Mouse (Mus musculus): ENCODE measurements around the gene Apba3.

Gene Apba3

GRCm38 (mm10) chr10:81252424-81253419 lies 14.0 kb upstream of the Apba3 start, which contains the start of gene Matk:
TSS of gene Matk (plus strand) at chr10:81252935.
- peak in 1 of 2 experiments; percentile 18 for DNase-seq

- DNase-seq: no peak
Observed at GRCm38 (mm10) chr10:81254886-81255285, 11.9 kb upstream of the Apba3 start.

- no peak for DNase-seq
Observed at GRCm38 (mm10) chr10:81257158-81258039, 9.4 kb upstream of the Apba3 start.

GRCm38 (mm10) chr10:81259225-81259884 lies 7.4 kb upstream of the Apba3 start:
- no peak for DNase-seq

GRCm38 (mm10) chr10:81261025-81261424 lies 5.7 kb upstream of the Apba3 start:
- DNase-seq: no peak

GRCm38 (mm10) chr10:81265540-81265939 lies 1.2 kb upstream of the Apba3 start:
- no peak for DNase-seq

GRCm38 (mm10) chr10:81268056-81268455 lies 1.3 kb downstream of the Apba3 start:
- DNase-seq: peak; percentile 88 to 92

GRCm38 (mm10) chr10:81268643-81269412 lies 2.1 kb downstream of the Apba3 start:
- no peak for DNase-seq

- DNase-seq: no peak
Observed at GRCm38 (mm10) chr10:81272356-81272755, 5.6 kb downstream of the Apba3 start.

GRCm38 (mm10) chr10:81273842-81274241 lies 7.1 kb downstream of the Apba3 start:
- DNase-seq: no peak

- DNase-seq: no peak
Observed at GRCm38 (mm10) chr10:81277676-81278075, 10.9 kb downstream of the Apba3 start.

GRCm38 (mm10) chr10:81279496-81279895 lies 12.7 kb downstream of the Apba3 start:
- peak; percentile 52 to 71 for DNase-seq

- DNase-seq: peak; percentile 47 to 65
Observed at GRCm38 (mm10) chr10:81284189-81284588, 17.4 kb downstream of the Apba3 start.

GRCm38 (mm10) chr10:81284719-81285118 lies 18.0 kb downstream of the Apba3 start:
- peak; percentile 76 to 84 for DNase-seq

GRCm38 (mm10) chr10:81285694-81286450 lies 19.1 kb downstream of the Apba3 start:
- peak; percentile 91 to 94 for DNase-seq

GRCm38 (mm10) chr10:81286586-81286985 lies 19.8 kb downstream of the Apba3 start:
- peak; percentile 61 to 70 for DNase-seq

- DNase-seq: peak; percentile 61 to 67
Observed at GRCm38 (mm10) chr10:81287513-81288157, 20.9 kb downstream of the Apba3 start.

GRCm38 (mm10) chr10:81288601-81289000 lies 21.8 kb downstream of the Apba3 start:
- DNase-seq: no peak

GRCm38 (mm10) chr10:81289278-81289677 lies 22.5 kb downstream of the Apba3 start:
- DNase-seq: peak; percentile 65 to 72

GRCm38 (mm10) chr10:81289811-81290210 lies 23.1 kb downstream of the Apba3 start:
- peak; percentile 79 to 81 for DNase-seq
